Mouse (Mus musculus): ENCODE data around the gene Dgki. TPM values are rescaled to one million over a fixed set of nuclear protein-coding genes. Genes with fewer than 3 reads are reported as not detected.

Gene Dgki
- total and polyA plus RNA-seq, 3 experiments: not detected

GRCm38 (mm10) chr6:37057536-37057935 is 242.4 kb downstream of the Dgki start:
- no peaks in the 10 kb centered on the region for H3K4me1 ChIP-seq (ENCODE audit: control insufficient read depth in 1 of 2, insufficient read depth in 2 of 2, low read length in 2 of 2)
- TF ChIP-seq TAL1 (IDR thresholded peaks at IDR 0.05; ENCODE audit: low read length) (no peak), EP300 (IDR thresholded peaks at IDR 0.05; ENCODE audit: low read depth in 1 of 2, low read length in 2 of 2) (no peak), GATA1 (IDR thresholded peaks at IDR 0.05; ENCODE audit: low read depth, low read length) (no peak), UBTF (IDR thresholded peaks at IDR 0.05; ENCODE audit: borderline replicate concordance, insufficient read depth, low read depth, low read length) (no peak), KAT2A (conservative IDR thresholded peaks at IDR 0.05; ENCODE audit: low read depth, low read length) (no peak), RAD21 (IDR thresholded peaks at IDR 0.05; ENCODE audit: low read depth, low read length) (no peak), ETS1 (IDR thresholded peaks at IDR 0.05; ENCODE audit: low read depth, low read length) (no peak), RCOR1 (IDR thresholded peaks at IDR 0.05; ENCODE audit: low read depth, low read length) (no peak), MYB (IDR thresholded peaks at IDR 0.05; ENCODE audit: low read depth, low read length) (no peak), BHLHE40 (IDR thresholded peaks at IDR 0.05; ENCODE audit: borderline replicate concordance, low read depth, low read length) (no peak), ZNF384 (IDR thresholded peaks at IDR 0.05; ENCODE audit: low read depth, low read length) (no peak), USF2 (IDR thresholded peaks at IDR 0.05; ENCODE audit: borderline replicate concordance in 1 of 2, insufficient read depth in 1 of 2, low read depth in 1 of 2, low read length in 2 of 2) (no peak), MYC (IDR thresholded peaks at IDR 0.05; ENCODE audit: low read depth, low read length) (no peak), MAFK (IDR thresholded peaks at IDR 0.05; ENCODE audit: borderline replicate concordance, low read depth, low read length) (no peak), ZKSCAN1 (IDR thresholded peaks at IDR 0.05; ENCODE audit: low read depth, low read length) (no peak)

GRCm38 (mm10) chr6:37055634-37056033 is 244.3 kb downstream of the Dgki start:
- no peak overlapping the region for H3K4me3 ChIP-seq (ENCODE audit: control insufficient read depth in 1 of 2, insufficient read depth in 1 of 2, low read depth in 2 of 2, low read length in 2 of 2)
- no peak overlapping the region for H3K9ac ChIP-seq (ENCODE audit: control insufficient read depth, low read depth, low read length, poor library complexity, severe bottlenecking)
- H3K9me3 ChIP-seq (replicated peaks; ENCODE audit: insufficient read depth, low read length): no peaks in the 10 kb centered on the region
- no peaks in the 10 kb centered on the region for H3K79me2 ChIP-seq (ENCODE audit: control insufficient read depth, insufficient read depth, low read length, poor library complexity)
- no peaks in the 10 kb centered on the region for H3K4me1 ChIP-seq (ENCODE audit: control insufficient read depth in 1 of 2, insufficient read depth in 2 of 2, low read length in 2 of 2)
- no peak overlapping the region for H3K27ac ChIP-seq (ENCODE audit: control insufficient read depth, low read depth, low read length)
- no peaks in the 10 kb centered on the region for H3K36me3 ChIP-seq (ENCODE audit: control insufficient read depth in 1 of 2, insufficient read depth in 2 of 2, low read length in 2 of 2)
- H3K27me3 ChIP-seq (ENCODE audit: control insufficient read depth in 1 of 2, insufficient read depth in 2 of 2, low read length in 2 of 2): no peaks in the 10 kb centered on the region
- TF ChIP-seq NRF1 (IDR thresholded peaks at IDR 0.05; ENCODE audit: insufficient read depth, low read depth, low read length, poor library complexity, severe bottlenecking) (no peak), ZMIZ1 (IDR thresholded peaks at IDR 0.05; ENCODE audit: low read depth, low read length) (no peak), MYC (IDR thresholded peaks at IDR 0.05; ENCODE audit: low read depth, low read length) (no peak), POLR2AphosphoS2 (IDR thresholded peaks at IDR 0.05; ENCODE audit: low read length) (no peak), UBTF (IDR thresholded peaks at IDR 0.05; ENCODE audit: borderline replicate concordance, insufficient read depth, low read depth, low read length) (no peak), ZKSCAN1 (IDR thresholded peaks at IDR 0.05; ENCODE audit: low read depth, low read length) (no peak), MEF2A (IDR thresholded peaks at IDR 0.05; ENCODE audit: extremely low read depth, insufficient replicate concordance, low read depth, low read length, poor library complexity, severe bottlenecking) (no peak), JUND (IDR thresholded peaks at IDR 0.05; ENCODE audit: low read depth, low read length) (no peak), SIN3A (IDR thresholded peaks at IDR 0.05; ENCODE audit: low read length) (no peak), MXI1 (IDR thresholded peaks at IDR 0.05; ENCODE audit: low read depth, low read length) (no peak), ELF1 (IDR thresholded peaks at IDR 0.05; ENCODE audit: low read depth, low read length) (no peak), MAZ (IDR thresholded peaks at IDR 0.05; ENCODE audit: low read depth, low read length) (no peak), GABPA (IDR thresholded peaks at IDR 0.05; ENCODE audit: low read depth, low read length) (no peak), MYB (IDR thresholded peaks at IDR 0.05; ENCODE audit: low read depth, low read length) (no peak), POLR2AphosphoS5 (IDR thresholded peaks at IDR 0.05; ENCODE audit: borderline replicate concordance, low read depth, low read length) (no peak), GATA1 (IDR thresholded peaks at IDR 0.05; ENCODE audit: low read depth, low read length) (no peak), TAL1 (IDR thresholded peaks at IDR 0.05; ENCODE audit: low read length) (no peak), EP300 (IDR thresholded peaks at IDR 0.05; ENCODE audit: low read depth in 1 of 2, low read length in 2 of 2) (no peak), SMC3 (IDR thresholded peaks at IDR 0.05; ENCODE audit: low read depth, low read length) (no peak)
- no peak for DNase-seq (ENCODE audit: low read depth, low spot score)

More at GRCm38 (mm10) chr6:37057536-37057935, 242.4 kb downstream of the Dgki start:
- Histone ChIP-seq H3K27ac (ENCODE audit: control insufficient read depth, low read depth, low read length) (no peak overlapping the region), H3K9ac (ENCODE audit: control insufficient read depth, low read depth, low read length, poor library complexity, severe bottlenecking) (no peak overlapping the region), H3K27me3 (ENCODE audit: control insufficient read depth in 1 of 2, insufficient read depth in 2 of 2, low read length in 2 of 2) (no peaks in the 10 kb centered on the region), H3K79me2 (ENCODE audit: control insufficient read depth, insufficient read depth, low read length, poor library complexity) (no peaks in the 10 kb centered on the region), H3K4me3 (ENCODE audit: control insufficient read depth in 1 of 2, insufficient read depth in 1 of 2, low read depth in 2 of 2, low read length in 2 of 2) (no peak overlapping the region), H3K36me3 (ENCODE audit: control insufficient read depth in 1 of 2, insufficient read depth in 2 of 2, low read length in 2 of 2) (no peaks in the 10 kb centered on the region), H3K9me3 (replicated peaks; ENCODE audit: insufficient read depth, low read length) (no peaks in the 10 kb centered on the region)
- no peak for DNase-seq (ENCODE audit: low read depth, low spot score)
